Mouse (Mus musculus) large intestine, adult 2 months (tissue): ENCODE results near the gene Deaf1. TPM values are rescaled to one million over a fixed set of nuclear protein-coding genes. Genes with fewer than 3 reads are reported as not detected.

Experiments
- DNase-seq: peaks from one replicate; pipeline ENCODE4 v3.0.0-alpha.2; 2012; ENCODE audit warnings: low read depth, low spot score
- WGBS: fragments of 180-500 bp; shearing (Covaris S2); methylation state at CpG from one replicate; pipeline ENCODE4 v1.1.7; 2018; 5-methylcytosine and 5-hydroxymethylcytosine counted together
- polyA plus RNA-seq: library from polyadenylated mRNA; depleted of rRNA; stranded (reverse); fragments of >200 nt; gene quantifications from 2 replicates; pipeline ENCODE4 v1.2.3, GENCODE M21; 2012

The Deaf1 gene
- polyA plus RNA-seq, 1 experiment, result 17.5 TPM

DNA sequence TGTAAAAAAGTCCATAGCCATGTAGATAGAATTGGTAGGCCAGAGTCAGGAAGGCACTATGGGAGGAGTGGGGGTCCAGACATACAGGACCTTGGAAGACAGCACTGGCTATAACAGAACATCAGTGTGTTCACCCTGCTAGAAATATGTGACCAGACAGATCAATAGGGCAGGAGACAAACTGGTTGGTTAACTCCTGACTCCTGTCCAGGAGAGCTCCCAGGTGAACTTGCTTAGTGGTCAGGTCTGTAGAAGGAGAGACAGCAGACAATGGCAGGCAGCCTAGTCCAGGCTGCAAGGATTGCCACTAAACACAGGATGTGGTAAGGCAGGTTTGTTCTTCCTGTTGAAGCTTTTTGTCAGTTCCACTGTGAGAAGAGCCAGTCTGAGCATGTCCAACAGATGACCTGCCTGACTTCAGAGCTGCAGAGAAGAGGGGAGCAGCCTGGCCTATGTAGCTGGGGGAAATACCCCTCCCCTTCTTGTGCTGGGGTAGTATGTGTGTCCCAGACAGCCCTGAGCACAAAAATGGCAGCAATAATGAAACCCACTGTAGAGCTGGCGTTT is 24.7 kb downstream of the Deaf1 start:
- no peak for DNase-seq
- WGBS, result 92% methylated on average over 1 of the region's 1 CpGs

DNA sequence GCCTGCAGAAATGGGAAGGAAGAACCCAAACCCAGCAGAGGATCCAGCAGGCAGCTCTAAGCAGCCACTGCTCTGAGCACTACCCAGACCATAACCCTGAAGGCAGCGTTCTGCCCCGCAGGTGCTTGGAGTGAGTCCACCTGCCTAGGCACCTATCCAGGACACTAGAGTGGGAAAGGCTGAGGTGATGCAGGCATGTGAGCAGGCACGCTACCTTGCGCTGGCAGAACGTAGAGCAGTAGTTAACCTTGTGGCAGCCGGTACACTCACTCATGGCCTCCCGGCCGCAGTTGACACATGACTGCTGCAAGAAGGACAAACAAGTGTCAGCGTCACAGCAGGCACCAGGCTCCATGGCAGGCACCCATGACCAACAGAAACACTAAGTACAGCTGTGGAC is 26.1 kb downstream of the Deaf1 start:
- no peak for DNase-seq
- 94% methylated on average over 9 of the region's 9 CpGs for WGBS

DNA sequence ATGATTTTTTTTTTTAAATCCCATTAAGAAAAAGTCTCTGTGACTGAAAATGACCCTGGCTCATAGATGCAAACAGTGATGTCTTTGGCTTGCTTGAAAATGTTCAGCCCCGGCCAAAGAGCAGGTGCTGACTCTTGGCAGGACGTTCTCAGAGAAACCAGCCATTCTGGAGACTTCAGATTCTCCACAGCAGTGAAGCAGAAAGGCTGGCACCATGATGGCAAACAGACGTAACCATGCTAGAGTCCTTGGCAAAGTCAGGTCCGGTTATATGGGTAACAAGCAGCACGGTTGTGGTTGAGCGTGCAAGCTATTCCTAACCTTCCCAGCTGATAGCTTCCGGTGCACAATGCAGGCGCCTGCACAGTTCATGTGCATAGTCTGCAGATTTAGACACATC is 28.3 kb downstream of the Deaf1 start:
- no peak for DNase-seq
- 94% methylated on average over 8 of the region's 8 CpGs for WGBS

DNA sequence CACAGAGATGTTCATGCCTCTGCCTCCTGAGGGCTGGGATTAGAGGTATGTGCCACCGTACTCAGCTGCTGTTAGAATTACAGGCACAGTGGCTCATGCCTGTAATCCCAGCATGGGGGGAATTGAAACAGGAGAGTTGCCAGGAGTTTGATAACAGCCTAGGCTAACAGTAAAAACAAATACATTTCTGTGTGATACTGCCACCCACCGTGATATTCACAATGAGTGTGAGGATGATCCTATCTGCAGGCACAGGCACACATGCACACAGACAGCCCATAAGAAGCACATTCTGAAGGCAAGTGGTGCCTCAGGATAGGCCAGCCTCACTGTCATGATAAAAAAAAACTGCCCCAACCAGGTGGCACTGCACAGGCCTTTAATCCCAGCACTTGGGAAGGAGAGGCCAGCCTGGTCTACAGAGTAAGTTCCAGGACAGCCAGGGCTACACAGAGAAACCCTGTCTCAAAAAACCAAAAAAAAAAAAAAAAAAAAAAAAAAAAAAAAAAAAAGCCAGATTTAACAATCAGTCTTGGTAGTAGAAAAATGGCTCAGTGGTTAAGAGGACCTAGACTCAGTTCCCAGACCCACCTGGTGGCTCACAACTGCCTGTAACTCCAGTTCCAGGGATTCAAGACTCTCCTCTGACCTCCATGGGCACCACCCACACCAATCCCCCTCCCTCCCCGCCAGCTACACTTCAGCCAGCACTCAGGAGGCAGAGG is 29.4 kb downstream of the Deaf1 start:
- DNase-seq, result no peak
- 81% methylated on average over 3 of the region's 3 CpGs for WGBS

DNA sequence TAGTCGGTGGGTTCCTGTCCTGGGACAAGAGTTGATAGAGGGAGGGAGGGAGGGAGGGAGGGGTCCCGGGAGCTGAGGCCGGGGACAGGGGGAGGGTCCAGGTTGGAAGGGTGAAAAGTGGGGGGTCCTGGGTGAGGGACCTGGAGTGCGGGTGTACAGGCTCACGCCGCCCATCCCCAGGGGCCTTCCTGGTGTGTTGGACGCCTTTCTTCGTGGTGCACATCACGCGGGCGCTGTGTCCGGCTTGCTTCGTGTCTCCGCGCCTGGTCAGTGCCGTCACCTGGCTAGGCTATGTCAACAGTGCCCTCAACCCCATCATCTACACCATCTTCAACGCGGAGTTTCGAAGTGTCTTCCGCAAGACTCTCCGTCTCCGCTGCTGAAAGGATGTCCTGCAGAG is 33.0 kb downstream of the Deaf1 start:
- 9% methylated on average over 22 of the region's 22 CpGs for WGBS
- DNase-seq, result no peak

DNA sequence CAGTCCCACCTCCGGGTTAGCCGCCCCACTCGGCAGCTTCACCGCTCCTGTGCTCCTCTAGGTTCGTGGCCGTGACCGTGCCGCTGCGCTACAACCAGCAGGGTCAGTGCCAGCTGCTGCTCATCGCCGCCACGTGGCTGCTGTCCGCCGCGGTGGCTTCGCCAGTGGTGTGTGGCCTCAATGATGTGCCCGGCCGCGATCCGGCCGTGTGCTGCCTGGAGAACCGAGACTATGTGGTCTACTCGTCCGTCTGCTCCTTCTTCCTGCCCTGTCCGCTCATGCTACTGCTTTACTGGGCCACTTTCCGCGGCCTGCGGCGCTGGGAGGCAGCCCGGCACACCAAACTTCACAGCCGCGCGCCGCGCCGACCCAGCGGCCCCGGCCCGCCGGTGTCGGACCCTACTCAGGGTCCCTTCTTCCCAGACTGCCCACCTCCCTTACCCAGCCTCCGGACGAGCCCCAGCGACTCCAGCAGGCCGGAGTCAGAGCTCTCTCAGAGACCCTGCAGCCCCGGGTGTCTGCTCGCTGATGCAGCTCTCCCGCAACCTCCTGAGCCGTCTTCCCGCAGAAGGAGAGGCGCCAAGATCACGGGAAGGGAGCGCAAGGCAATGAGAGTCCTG is 33.5 kb downstream of the Deaf1 start:
- WGBS, result 2% methylated on average over 53 of the region's 53 CpGs
- DNase-seq, result no peak

DNA sequence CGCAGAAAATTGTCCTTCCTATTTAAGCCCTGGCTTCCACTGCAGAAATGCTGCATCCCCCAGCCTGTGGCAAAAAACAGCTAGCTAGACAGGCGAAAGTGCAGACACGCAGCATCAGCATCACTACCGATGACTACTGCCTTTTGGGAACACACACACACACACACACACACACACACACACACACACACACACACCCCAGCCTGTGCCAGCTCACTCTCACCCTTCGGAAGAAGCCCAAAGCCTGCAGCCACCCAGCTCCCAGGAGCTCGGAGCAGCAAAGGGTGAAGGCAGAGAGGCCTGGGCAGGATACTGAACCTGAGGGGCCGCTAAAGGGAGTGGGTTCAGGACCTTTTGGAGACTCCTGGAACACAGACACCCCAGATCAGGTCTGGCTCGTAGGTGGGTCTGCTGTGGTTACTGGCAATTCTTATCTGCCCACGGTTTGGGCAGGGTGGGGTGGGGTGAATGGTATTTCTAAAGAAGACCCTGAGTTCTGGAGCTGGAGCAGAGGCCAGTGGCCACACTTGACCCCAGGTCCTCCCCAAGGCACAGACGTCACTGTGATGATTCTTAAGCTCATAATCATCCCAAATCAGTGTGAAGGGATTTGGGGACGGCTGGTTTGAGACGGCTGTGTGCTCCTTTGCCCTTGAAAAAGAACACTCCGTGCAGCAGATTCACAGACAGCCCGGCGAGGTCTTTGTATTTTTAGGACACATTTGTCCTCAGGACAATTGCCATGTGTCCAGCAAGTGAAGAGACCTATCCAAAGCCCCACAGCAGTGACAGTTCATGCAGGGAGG is 34.7 kb downstream of the Deaf1 start:
- no peak for DNase-seq
- WGBS, result 76% methylated on average over 15 of the region's 15 CpGs

DNA sequence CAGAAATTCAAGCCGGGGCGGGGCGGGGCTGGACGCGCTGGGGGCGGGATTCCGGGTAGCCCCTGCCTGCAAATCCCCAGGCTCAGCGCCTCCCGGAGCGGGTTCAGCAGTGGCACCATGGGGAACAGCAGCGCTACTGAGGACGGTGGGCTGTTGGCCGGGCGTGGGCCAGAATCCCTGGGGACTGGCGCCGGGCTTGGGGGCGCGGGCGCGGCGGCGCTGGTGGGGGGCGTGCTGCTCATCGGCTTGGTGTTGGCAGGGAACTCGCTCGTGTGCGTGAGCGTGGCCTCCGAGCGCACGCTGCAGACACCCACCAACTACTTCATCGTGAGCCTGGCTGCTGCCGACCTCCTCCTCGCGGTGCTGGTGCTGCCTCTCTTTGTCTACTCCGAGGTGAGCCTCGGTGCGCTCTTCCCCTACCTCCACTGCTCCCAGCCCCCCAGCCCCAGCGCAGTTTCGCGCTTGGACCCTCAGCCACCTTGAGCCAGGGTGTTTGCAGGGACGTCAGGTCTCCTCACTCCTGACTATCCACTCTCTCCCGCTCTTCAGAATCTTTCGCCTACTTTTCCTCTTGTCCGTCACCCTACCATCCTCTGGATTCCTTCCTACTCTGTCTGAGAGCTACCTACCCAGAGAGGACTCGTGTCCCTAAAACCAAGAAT is 35.4 kb downstream of the Deaf1 start, which contains the start of gene Drd4:
Gene Drd4, plus strand, starts transcription at position 86 of the 662 bp plus-strand sequence.
- WGBS, result 9% methylated on average over 46 of the region's 46 CpGs
- DNase-seq, result no peak

DNA sequence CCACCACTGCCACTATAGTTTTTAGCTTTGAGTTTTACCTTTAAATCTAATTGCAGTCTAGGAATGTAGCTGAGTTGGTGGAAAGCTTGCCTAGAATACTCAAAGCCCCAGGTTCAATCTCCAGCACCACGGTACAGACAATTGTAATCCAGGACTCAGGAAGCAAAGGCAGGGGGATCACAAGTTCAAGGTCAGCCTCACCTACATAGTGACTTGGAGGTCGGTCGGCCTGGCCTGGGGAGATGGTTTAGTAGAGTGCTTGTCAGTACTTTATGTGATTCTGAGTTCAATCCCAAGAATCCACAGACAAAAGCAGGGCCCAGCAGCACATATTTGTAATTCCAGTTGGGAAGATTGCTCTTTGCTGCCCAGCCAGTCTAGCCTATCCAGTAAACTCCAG is 39.4 kb downstream of the Deaf1 start:
- no peak for DNase-seq
- 76% methylated on average over 3 of the region's 3 CpGs for WGBS

DNA sequence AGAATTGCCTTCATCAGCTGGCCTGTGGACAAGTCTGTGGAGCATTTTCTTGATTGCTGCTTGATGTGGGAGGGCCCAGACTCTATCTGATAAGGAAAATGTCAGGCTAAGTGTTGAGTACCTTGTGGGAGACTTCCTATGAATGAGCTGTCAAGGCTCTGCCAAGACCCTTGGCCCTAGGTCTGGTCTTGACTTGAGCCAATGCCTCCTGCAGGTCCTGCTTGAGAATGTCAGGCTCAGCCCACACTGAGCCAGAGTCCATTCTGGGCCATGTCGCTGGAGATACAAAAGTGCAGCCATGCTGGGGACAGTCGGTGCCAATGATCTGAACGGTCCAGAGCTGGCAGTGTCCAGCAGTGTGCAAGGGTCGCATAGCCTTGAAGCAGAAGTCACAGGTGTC is 44.7 kb downstream of the Deaf1 start:
- WGBS, result 92% methylated on average over 4 of the region's 4 CpGs
- no peak for DNase-seq

DNA sequence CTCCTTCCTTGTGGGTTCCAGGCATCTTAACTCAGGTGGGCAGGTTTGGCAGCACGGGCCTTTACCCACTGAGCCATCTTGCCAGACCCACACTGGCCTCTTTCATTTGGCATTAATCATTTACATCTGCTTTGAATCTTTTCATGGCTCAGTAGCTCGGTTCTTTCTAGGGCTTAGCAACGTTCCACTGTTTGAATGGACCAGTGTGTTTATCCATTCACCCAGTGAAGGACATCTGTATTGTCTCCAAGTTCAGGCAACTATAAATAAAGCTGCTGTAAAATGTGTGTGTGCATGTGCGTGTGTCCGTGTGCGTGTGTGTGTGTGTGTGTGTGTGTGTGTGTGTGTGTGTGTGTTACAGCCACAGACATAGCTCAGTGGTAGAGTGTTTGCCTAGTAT is 46.0 kb downstream of the Deaf1 start:
- DNase-seq, result no peak

DNA sequence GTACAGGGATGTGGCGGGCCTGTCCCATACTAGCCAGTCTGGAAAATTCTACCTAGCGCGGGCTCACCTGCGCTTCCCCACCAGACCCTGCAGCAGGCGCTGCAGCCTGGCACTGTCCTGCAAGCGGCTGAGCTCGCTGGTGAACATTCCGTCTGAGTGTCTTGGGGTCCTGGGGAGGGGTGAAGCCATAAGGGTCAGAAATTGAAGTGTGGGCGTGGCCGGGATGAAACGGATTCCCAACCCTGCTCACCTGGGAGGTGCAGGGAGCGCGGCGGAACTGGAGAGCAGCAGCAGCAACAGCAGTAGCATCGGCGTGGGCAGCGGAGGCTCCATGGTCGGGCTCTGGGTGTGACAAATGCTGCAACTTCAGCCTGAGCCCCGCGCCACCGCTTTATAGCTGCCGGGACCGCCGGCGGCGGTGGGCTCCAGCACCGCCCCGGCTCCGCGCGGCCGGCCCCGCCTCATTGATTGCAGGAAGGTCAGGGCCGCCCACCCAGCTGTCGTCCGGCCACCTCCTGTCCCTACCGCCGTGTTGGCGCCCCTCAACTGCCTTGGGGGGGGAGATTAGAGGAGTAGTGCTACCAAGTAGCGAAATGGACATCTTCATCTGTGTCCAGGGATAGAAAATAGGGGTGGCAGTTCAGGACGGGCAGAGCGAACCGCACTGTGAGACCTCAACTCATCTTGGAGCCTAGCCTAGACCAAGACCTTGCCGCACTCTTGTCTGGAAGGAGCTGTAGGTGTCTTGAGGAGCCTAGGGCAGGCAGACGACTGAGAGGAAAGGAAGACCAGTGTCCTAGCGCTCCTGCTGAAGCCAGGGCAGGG is 48.5 kb downstream of the Deaf1 start, which contains the start of gene Sct:
Gene Sct, minus strand, starts transcription at position 368 of the 825 bp plus-strand sequence.
- WGBS, result 9% methylated on average over 46 of the region's 46 CpGs
- DNase-seq, result no peak

More for the DNA sequence above, 46.0 kb downstream of the Deaf1 start:
- 48% methylated on average over 6 of the region's 6 CpGs for WGBS

DNA sequence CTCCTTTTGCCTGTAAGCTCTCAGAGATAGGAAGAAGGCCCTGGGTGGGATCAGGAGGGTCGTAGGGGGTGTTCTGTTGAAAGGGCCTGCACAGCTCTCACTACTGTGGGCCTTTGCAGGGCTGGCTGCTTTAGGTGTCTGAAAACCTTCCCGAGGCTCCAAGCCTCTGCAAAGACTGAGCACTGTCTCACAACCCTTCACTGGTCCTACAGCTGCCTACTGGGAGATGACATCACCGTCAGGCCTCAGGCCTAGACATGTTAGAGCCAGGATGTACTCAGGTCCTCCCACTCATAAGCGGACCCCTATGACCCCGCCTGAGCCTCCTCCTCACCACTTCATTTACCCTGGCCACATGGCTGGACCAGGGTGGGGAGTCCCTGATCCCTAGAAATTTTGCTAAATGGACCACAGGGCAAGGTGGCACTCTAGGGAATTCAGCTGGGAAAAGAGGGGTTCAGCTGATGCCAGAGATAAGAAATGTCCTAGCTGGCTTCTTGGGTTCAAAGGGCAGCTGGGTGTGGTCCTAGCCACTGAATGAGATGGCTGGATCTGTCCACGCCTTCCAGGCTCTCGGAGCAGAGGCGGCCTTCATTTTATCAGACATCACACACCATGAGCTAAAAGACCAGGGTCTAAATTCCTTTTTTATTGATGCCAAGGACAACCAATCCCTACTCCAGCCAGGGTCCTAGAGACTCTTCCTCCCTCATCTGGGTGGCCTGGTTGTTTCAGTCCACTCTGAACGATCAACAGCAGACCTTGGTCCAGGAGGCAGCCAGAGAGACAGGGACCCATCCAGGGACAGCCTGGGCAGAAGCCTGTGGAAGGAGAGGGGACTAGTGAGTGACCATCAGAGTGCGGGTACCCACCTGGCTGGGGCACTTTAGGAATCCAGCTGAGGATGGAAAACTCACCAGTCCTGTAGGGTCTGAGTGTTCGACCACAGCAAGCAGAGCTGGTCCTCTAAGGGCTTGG is 49.5 kb downstream of the Deaf1 start:
- DNase-seq, result peak; percentile 64
- WGBS, result 51% methylated on average over 11 of the region's 11 CpGs

DNA sequence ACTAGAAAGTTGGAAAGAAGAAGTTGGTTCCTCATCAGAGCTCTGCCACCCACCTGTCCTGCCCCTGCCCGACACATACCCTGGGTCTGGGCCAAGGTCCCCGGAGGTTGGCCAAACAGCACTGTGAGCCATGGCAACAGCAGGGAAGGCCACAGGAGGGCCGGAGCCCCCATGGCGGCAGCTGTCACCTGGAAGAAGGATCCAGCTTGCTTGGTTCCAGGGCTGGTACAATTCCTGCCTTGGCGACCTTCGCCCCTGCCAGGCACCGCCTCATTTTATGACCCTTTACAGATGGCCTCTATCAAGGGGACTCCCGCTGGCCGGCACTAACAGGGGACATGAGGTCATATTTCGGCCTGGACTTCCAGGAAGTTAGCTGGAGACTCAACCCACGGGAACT is 50.9 kb downstream of the Deaf1 start, which contains the start of gene Cdhr5:
Gene Cdhr5, minus strand, starts transcription at position 241 of the 400 bp plus-strand sequence.
- 17% methylated on average over 11 of the region's 11 CpGs for WGBS
- DNase-seq, result peak; percentile 87

DNA sequence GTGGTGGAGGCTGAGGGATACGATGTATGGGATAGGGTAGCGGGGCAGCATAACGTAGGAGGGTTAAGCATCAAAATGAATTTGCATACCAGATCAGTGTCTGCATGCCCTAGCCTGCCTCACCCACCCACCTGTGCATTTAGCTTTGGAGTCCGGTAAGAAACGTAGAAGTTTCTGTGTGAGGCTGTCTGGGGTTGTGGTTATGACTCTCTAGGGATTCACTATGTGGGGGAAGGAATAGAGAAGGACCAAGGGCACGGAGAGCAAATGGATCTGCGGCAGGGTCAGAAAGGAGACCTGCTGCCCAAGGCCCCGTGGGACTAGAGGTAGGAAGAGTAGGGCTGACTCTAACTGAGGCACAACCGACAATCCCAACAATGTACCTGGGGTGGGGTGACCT is 52.1 kb downstream of the Deaf1 start:
- DNase-seq, result no peak
- WGBS, result 84% methylated on average over 9 of the region's 9 CpGs

DNA sequence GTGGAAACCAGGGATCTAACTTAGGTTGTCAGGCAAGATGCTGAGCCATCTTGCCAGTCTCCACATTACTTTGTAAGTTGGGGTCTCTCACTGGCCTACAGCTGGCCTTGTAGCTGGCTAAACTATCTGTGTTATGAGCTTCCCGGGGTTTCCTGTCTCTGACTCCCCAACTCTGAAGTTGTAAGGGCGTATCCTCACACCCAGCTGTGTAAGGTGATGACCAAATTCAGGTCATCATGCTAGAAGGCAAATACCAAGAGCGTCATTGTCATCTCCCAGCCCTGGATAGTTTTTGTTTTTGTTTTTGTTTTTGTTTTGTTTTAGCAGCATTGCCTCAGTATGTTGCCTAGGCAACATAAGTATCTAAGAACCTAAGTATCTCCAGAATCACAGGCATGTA is 56.9 kb downstream of the Deaf1 start:
- 87% methylated on average over 3 of the region's 3 CpGs for WGBS
- DNase-seq, result no peak

DNA sequence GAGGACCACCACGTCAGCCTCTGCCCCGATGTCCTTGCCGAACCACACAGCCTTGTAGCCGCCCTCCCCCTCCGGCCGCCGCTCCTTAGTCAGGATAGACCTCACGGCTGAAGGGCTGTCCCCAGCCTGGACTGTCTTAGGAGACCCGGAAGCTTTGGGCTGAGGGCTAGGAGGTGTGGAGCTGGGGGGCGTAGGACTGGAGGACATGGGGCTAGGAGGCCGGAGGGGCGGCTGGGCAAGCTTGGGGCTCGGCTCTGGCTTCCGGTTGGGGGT is 58.3 kb downstream of the Deaf1 start:
- WGBS, result 69% methylated on average over 14 of the region's 14 CpGs
- DNase-seq, result no peak
